Mouse (Mus musculus) spleen, adult 2 months (tissue): ENCODE results near the gene Zmynd8.

Source experiments
- CTCF ChIP-seq: fragments of 200-500 bp; IDR thresholded peaks from 2 replicates; pipeline ENCODE4 v1.5.1; 2011; ENCODE audit warnings: mild to moderate bottlenecking, inconsistent platforms; ENCODE audit not compliant: insufficient read depth, insufficient read length, insufficient replicate concordance; ENCODE audit errors: extremely low read depth
- POLR2A ChIP-seq: fragments of 200-500 bp; IDR thresholded peaks from 2 replicates; pipeline ENCODE4 v1.6.1; 2011; ENCODE audit warnings: low read depth, low read length, inconsistent platforms

DNA sequence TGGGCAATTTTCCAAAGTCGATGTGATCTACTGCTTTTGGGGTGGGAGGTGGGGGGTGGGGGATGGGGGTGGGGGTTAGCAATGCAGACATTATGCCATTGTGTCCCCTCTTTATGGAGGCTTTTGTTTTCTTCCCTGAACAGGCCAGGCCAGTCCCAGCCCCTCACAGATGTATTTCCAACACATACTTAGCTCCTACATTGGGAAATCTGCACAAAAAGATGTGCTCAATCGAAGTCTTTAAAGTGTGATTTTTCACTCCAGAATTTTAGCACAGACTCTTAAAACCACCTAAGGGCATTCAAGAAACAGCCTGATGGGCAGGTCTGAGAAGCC lies 59.5 kb downstream of the Zmynd8 start:
- no peak for TF ChIP-seq POLR2A
- no peak for TF ChIP-seq CTCF
